Mouse (Mus musculus): ENCODE measurements around the gene Ramac.

DNA sequence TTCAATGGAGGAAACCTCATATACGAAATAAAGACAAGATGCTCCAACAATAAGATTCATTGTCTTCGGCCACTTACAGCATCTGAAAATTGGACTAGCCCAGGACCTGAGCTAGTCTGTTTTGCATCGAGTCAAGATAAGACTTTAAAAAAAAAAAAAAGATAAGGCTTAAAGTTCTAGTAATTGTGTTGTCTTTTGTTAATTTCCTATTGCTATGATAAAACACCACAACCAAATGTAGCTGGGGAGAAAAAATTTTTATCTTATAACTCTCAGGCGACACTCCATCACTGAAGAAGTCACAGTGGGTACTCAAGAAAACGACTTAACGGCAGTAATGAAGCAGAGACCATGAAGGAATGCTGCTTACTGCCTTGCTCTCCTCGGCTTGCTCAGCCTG is 22.7 kb upstream of the Ramac start:
- TF ChIP-seq CTCF (IDR thresholded peaks at IDR 0.05) (no peak), EP300 (IDR thresholded peaks at IDR 0.05) (no peak)

Measured in lung, postnatal 0 days (tissue).